Mouse (Mus musculus) cerebral cortex, adult 2 months (tissue): ENCODE results near the gene Col6a6.

Source experiments
- WGBS: fragments of 180-500 bp; shearing (Covaris S2); methylation state at CpG from one replicate; pipeline ENCODE4 v1.1.7; 2018; 5-methylcytosine and 5-hydroxymethylcytosine counted together

The Col6a6 gene

GRCm38 (mm10) chr9:105672032-105672431 lies 155.9 kb downstream of the Col6a6 start:
- 91% methylated on average over 2 of the region's 2 CpGs for whole genome bisulfite sequencing

GRCm38 (mm10) chr9:105670916-105671315 lies 157.0 kb downstream of the Col6a6 start:
- 93% methylated on average over 4 of the region's 4 CpGs for WGBS

GRCm38 (mm10) chr9:105665269-105665668 lies 162.7 kb downstream of the Col6a6 start:
- WGBS = 87% methylated on average over 7 of the region's 7 CpGs

- WGBS = 88% methylated on average over 6 of the region's 6 CpGs
Observed at GRCm38 (mm10) chr9:105659877-105660276, 168.1 kb downstream of the Col6a6 start.

GRCm38 (mm10) chr9:105658216-105658615 lies 169.7 kb downstream of the Col6a6 start:
- WGBS = 96% methylated on average over 12 of the region's 12 CpGs

GRCm38 (mm10) chr9:105656189-105656588 lies 171.8 kb downstream of the Col6a6 start:
- 78% methylated on average over 2 of the region's 2 CpGs for WGBS

- WGBS = 5% methylated on average over 37 of the region's 37 CpGs
Observed at GRCm38 (mm10) chr9:105642460-105643371, 185.2 kb downstream of the Col6a6 start, which contains the start of gene Pik3r4. Pik3r4 (plus strand) TSS chr9:105642978.

GRCm38 (mm10) chr9:105641377-105641776 lies 186.6 kb downstream of the Col6a6 start:
- WGBS = 87% methylated on average over 6 of the region's 6 CpGs
